Mouse (Mus musculus) adrenal gland, adult 10 weeks (tissue): ENCODE data around the gene Defa23. TPM values are rescaled to one million over a fixed set of nuclear protein-coding genes. Genes with fewer than 3 reads are reported as not detected.

ENCODE experiments used
- polyA plus RNA-seq: library from polyadenylated mRNA; stranded (reverse); fragments of 350-450 nt; fragmentation: Illumina TruSeq; extraction: RNeasy Lipid Tissue Mini Kit (QIAGEN cat#74804); gene quantifications from one replicate; pipeline ENCODE4 v1.2.3, GENCODE M21; 2014; ENCODE audit warnings: low read depth, low replicate concordance

The Defa23 gene
- polyA plus RNA-seq: not detected

GRCm38 (mm10) chr8:21054747-21055146 lies at the start of gene Defa23:
Gene Defa23 (plus strand): TSS chr8:21055047.

DNA sequence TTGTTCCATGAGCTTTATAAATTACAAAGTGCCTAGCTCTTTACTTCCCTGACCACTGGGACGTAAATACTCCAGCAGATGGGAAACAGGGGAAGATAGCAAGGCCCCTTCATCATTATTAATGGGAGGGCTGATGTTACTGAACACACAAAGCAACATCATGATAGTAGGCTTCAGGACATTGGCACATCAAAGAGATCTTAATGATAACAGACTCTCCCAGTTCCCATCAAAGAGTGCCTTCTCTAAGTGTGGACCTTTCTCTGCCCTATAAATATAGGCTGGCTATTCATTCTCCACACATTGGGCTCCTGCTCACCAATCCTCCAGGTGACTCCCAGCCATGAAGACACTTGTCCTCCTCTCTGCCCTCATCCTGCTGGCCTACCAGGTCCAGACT lies 29.6 kb upstream of the Defa23 start, which contains the start of gene Defa21:
Gene Defa21, plus strand, starts transcription at position 301 of the 400 bp plus-strand sequence.

DNA sequence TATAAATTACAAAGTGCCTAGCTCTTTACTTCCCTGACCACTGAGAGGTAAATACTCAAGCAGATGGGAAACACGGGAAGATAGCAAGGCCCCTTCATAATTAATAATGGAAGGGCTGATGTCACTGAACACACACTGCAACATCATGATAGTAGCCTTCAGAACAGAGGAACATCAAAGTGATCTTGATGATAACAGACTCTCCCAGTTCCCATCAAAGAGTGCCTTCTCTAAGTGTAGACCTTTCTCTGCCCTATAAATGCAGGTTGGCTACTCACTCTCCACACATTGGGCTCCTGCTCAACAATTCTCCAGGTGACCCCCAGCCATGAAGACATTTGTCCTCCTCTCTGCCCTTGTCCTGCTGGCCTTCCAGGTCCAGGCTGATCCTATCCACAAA lies 9.9 kb downstream of the Defa23 start, which contains the start of gene Defa35:
Gene Defa35, plus strand, starts transcription at position 301 of the 400 bp plus-strand sequence.

DNA sequence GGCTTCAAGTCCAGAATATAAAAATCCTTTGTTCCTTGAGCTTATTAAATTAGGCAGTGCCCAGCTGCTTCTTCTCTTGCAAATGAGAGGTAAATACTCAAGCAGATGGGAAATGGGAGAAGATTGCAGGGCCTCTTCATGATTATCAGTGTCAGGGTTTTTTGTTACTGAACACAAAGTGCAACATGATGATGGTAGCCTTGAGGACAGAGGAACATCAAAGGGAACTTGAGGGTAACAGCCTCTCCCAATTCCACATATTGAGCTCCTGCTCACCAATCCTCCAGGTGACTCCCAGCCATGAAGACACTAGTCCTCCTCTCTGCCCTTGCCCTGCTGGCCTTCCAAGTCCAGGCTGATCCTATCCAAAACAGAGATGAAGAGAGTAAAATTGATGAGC lies 29.3 kb downstream of the Defa23 start, which contains the start of gene Defa25:
Gene Defa25, plus strand, starts transcription at position 301 of the 400 bp plus-strand sequence.

DNA sequence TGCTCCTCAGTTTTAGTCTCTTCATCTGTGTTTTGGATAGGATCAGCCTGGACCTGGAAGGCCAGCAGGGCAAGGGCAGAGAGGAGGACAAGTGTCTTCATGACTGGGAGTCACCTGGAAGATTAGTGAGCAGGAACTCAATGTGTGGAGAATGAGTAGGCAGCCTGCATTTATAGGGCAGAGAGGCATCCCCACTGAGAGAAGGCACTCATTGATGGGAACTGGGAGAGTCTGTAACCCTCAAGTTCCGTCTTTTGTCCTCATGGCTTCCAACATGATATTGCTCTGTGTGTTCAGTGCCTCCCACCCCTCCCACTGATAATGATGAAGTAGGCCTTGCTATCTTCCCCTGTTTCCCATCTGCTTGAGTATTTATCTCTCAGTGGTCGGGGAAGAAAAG lies 41.1 kb downstream of the Defa23 start, which contains the start of gene Gm14851:
Gene Gm14851, minus strand, starts transcription at position 101 of the 400 bp plus-strand sequence.

Other genes starting within 250 kb of the Defa23 start
- gene Defb33, start 162.4 kb upstream of the Defa23 start, polyA plus RNA-seq: not detected
- not detected for gene Gm15056, start 152.4 kb upstream of the Defa23 start, polyA plus RNA-seq
- gene Gm6040, start 133.0 kb upstream of the Defa23 start, polyA plus RNA-seq: not detected
- gene AY761185, start 110.3 kb upstream of the Defa23 start, polyA plus RNA-seq: not detected
- not detected for gene Defa21, start 29.5 kb upstream of the Defa23 start, polyA plus RNA-seq
- gene Defa35, start 10.0 kb downstream of the Defa23 start, polyA plus RNA-seq: not detected
- not detected for gene Defa25, start 29.4 kb downstream of the Defa23 start, polyA plus RNA-seq
- gene Gm14851, start 41.0 kb downstream of the Defa23 start, polyA plus RNA-seq: not detected
- gene Defa30, start 79.6 kb downstream of the Defa23 start, polyA plus RNA-seq: not detected
- not detected for gene Defa22, start 107.2 kb downstream of the Defa23 start, polyA plus RNA-seq
- not detected for gene Defa31, start 136.6 kb downstream of the Defa23 start, polyA plus RNA-seq
- gene Gm15293, start 146.5 kb downstream of the Defa23 start, polyA plus RNA-seq: not detected
- not detected for gene Gm15292, start 194.7 kb downstream of the Defa23 start, polyA plus RNA-seq